Comparison of ENCODE assay signal across 14 mouse cellular contexts in genomic region chr1:63478946-63479345, GRCm38 (mm10). TPM values are rescaled to one million over a fixed set of nuclear protein-coding genes. Genes with fewer than 3 reads are reported as not detected.
DNase-seq lines count a peak whose midpoint lies in the region.
"Had no signal": no experiment of that assay in that cellular context is flagged by ENCODE, and none has a peak within 500 bp of the region (broad histone marks: within the 10 kb centered on the region; RNA-seq: fewer than 3 reads in every experiment).

No protein-coding gene starts in this region.

- DNase-seq in heart, adult 8-10 months (ENCODE audit: low spot score), result peak; percentile 14
- DNase-seq in heart, adult 11 months, result no peak
- peak; percentile 21 for DNase-seq in adipocyte (ENCODE audit: low spot score)
- DNase-seq in cerebellum, adult 11-12 months, result peak; percentile 63
- peak; percentile 27 to 52 for DNase-seq in cerebellum, postnatal 36 days
- no peak for DNase-seq in urinary bladder, postnatal 36 days (ENCODE audit: low spot score in 2 of 2)
- DNase-seq in testis, postnatal 14 days (ENCODE audit: low spot score), result no peak
- DNase-seq: adrenal gland, adult 2 months; embryo, embryonic 11 days; gastrocnemius, postnatal 36 days; liver, embryonic 13.5 days; right cerebral cortex, postnatal 25 days; thymus, adult 18-20 months had no signal

RNA-seq across cellular contexts. Expression of gene Adam23, which starts 33.3 kb away (rescaled TPM):
- total RNA-seq in heart, adult 8-10 months (2022), result 1 to 10 TPM; 1.9 to 2.8 (median 2.0) TPM
- total RNA-seq: megakaryocyte, adult 5-6 weeks had no signal

Comparison
In these comparisons a context has a peak if more than half of its experiments do, and no peak if none do; other contexts are left out.
1. DNase-seq: peak in heart, adult 8-10 months (single experiment), adipocyte (single experiment), cerebellum, adult 11-12 months (single experiment) and cerebellum, postnatal 36 days (2 of 2); none in heart, adult 11 months (single experiment), urinary bladder, postnatal 36 days (0 of 2) and testis, postnatal 14 days (single experiment).